Mouse (Mus musculus) embryo, embryonic 10 days (tissue): ENCODE measurements around the gene Gpr132.

Experiments used
- DNase-seq: peaks from one replicate; pipeline ENCODE4 v3.0.0-alpha.2; 2015; ENCODE audit warnings: low spot score

Gpr132 gene

GRCm38 (mm10) chr12:112868178-112869087, at the start of gene Gpr132:
Gene Gpr132, minus strand, starts transcription at chr12:112868228.
- no peak for DNase-seq

GRCm38 (mm10) chr12:112917486-112917885, 49.5 kb upstream of the Gpr132 start:
- no peak for DNase-seq

- DNase-seq: no peak
These were observed 48.8 kb upstream of the Gpr132 start for GRCm38 (mm10) chr12:112916698-112917400.

- DNase-seq: no peak
These were observed 47.6 kb upstream of the Gpr132 start for GRCm38 (mm10) chr12:112915587-112915986.

GRCm38 (mm10) chr12:112914527-112914926, 46.5 kb upstream of the Gpr132 start:
- DNase-seq: no peak

GRCm38 (mm10) chr12:112912951-112913745, 45.1 kb upstream of the Gpr132 start:
- DNase-seq: no peak

- no peak for DNase-seq
These were observed 43.7 kb upstream of the Gpr132 start for GRCm38 (mm10) chr12:112911701-112912100.

GRCm38 (mm10) chr12:112908991-112909390, 41.0 kb upstream of the Gpr132 start:
- DNase-seq: no peak

GRCm38 (mm10) chr12:112905001-112905400, 37.0 kb upstream of the Gpr132 start:
- no peak for DNase-seq

- DNase-seq: no peak
These were observed 35.9 kb upstream of the Gpr132 start for GRCm38 (mm10) chr12:112903941-112904340.

GRCm38 (mm10) chr12:112900641-112901040, 32.6 kb upstream of the Gpr132 start:
- no peak for DNase-seq

GRCm38 (mm10) chr12:112898960-112899359, 30.9 kb upstream of the Gpr132 start:
- DNase-seq: no peak

GRCm38 (mm10) chr12:112898351-112898750, 30.3 kb upstream of the Gpr132 start:
- no peak for DNase-seq

GRCm38 (mm10) chr12:112897522-112898212, 29.6 kb upstream of the Gpr132 start:
- peak; percentile 65 for DNase-seq

GRCm38 (mm10) chr12:112894969-112895368, 26.9 kb upstream of the Gpr132 start:
- DNase-seq: no peak

- DNase-seq: no peak
These were observed 26.4 kb upstream of the Gpr132 start for GRCm38 (mm10) chr12:112894303-112894884.

GRCm38 (mm10) chr12:112885465-112885864, 17.4 kb upstream of the Gpr132 start:
- DNase-seq: no peak

GRCm38 (mm10) chr12:112881301-112881815, 13.3 kb upstream of the Gpr132 start:
- no peak for DNase-seq

GRCm38 (mm10) chr12:112880661-112881060, 12.6 kb upstream of the Gpr132 start:
- no peak for DNase-seq

GRCm38 (mm10) chr12:112879731-112880130, 11.7 kb upstream of the Gpr132 start:
- no peak for DNase-seq

- peak; percentile 58 for DNase-seq
These were observed 9.6 kb upstream of the Gpr132 start for GRCm38 (mm10) chr12:112877607-112878020.
